ENCODE assay signal across 10 mouse cellular contexts in genomic region chr11:117059120-117059519, GRCm38 (mm10). TPM values are rescaled to one million over a fixed set of nuclear protein-coding genes. Genes with fewer than 3 reads are reported as not detected.
A peak's percentile ranks its signal among the peaks of the same experiment; 100 is the strongest.
DNase-seq lines count a peak whose midpoint lies in the region; ATAC-seq lines count a peak whose summit lies in the region.
"Had no signal": no experiment of that assay in that cellular context is flagged by ENCODE, and none has a peak within 500 bp of the region (broad histone marks: within the 10 kb centered on the region; RNA-seq: fewer than 3 reads in every experiment).

No protein-coding gene starts in this region.

- no peak overlapping the region for H3K9ac ChIP-seq in forebrain, embryonic 12.5 days
- no peak overlapping the region for H3K9ac ChIP-seq in midbrain, embryonic 11.5 days (ENCODE audit: low read length)
- no peak overlapping the region for H3K9ac ChIP-seq in midbrain, embryonic 16.5 days (ENCODE audit: low read depth, low read length)

- H3K36me3 ChIP-seq in forebrain, embryonic 12.5 days (replicated peaks) = no peaks in the 10 kb centered on the region
- no peaks in the 10 kb centered on the region for H3K36me3 ChIP-seq in forebrain, embryonic 10.5 days (replicated peaks)
- no peaks in the 10 kb centered on the region for H3K36me3 ChIP-seq in midbrain, embryonic 10.5 days
- no peaks in the 10 kb centered on the region for H3K36me3 ChIP-seq in midbrain, embryonic 11.5 days (ENCODE audit: control insufficient read depth, insufficient read depth, low read length)
- no peaks in the 10 kb centered on the region for H3K36me3 ChIP-seq in midbrain, embryonic 16.5 days (ENCODE audit: control insufficient read depth, insufficient read depth, low read length)

- no peaks in the 10 kb centered on the region for H3K9me3 ChIP-seq in forebrain, embryonic 12.5 days
- H3K9me3 ChIP-seq in forebrain, embryonic 10.5 days = no peaks in the 10 kb centered on the region
- no peaks in the 10 kb centered on the region for H3K9me3 ChIP-seq in midbrain, embryonic 10.5 days (replicated peaks)
- H3K9me3 ChIP-seq in midbrain, embryonic 11.5 days (ENCODE audit: control insufficient read depth, low read length) = no peaks in the 10 kb centered on the region
- no peaks in the 10 kb centered on the region for H3K9me3 ChIP-seq in midbrain, embryonic 16.5 days (replicated peaks; ENCODE audit: control insufficient read depth, low read length, poor library complexity, severe bottlenecking)

- ATAC-seq in forebrain, embryonic 12.5 days (ENCODE audit: low FRiP score) = no peak
- no peak for ATAC-seq in midbrain, embryonic 11.5 days (ENCODE audit: low FRiP score)
- ATAC-seq in midbrain, embryonic 16.5 days = no peak

- no peak overlapping the region for H3K4me2 ChIP-seq in forebrain, embryonic 12.5 days
- no peak overlapping the region for H3K4me2 ChIP-seq in midbrain, embryonic 11.5 days
- H3K4me2 ChIP-seq in midbrain, embryonic 16.5 days (ENCODE audit: low read length) = no peak overlapping the region

- H3K4me3 ChIP-seq in forebrain, embryonic 12.5 days (replicated peaks) = no peak overlapping the region
- H3K4me3 ChIP-seq in forebrain, embryonic 10.5 days = no peak overlapping the region
- no peak overlapping the region for H3K4me3 ChIP-seq in midbrain, embryonic 10.5 days
- H3K4me3 ChIP-seq in midbrain, embryonic 11.5 days (ENCODE audit: low read depth, low read length) = no peak overlapping the region
- H3K4me3 ChIP-seq in midbrain, embryonic 16.5 days (ENCODE audit: low read depth, low read length) = no peak overlapping the region

- 57% methylated on average over 8 of the region's 8 CpGs for WGBS in forebrain, embryonic 12.5 days
- WGBS in forebrain, embryonic 10.5 days = 73% methylated on average over 8 of the region's 8 CpGs
- WGBS in midbrain, embryonic 10.5 days = 77% methylated on average over 8 of the region's 8 CpGs
- 78% methylated on average over 8 of the region's 8 CpGs for WGBS in midbrain, embryonic 11.5 days
- 53% methylated on average over 8 of the region's 8 CpGs for WGBS in midbrain, embryonic 16.5 days

- H3K4me1 ChIP-seq in forebrain, embryonic 12.5 days = peaks cover 41% of the 10 kb centered on the region
- H3K4me1 ChIP-seq in forebrain, embryonic 10.5 days = peaks cover 44% of the 10 kb centered on the region
- H3K4me1 ChIP-seq in midbrain, embryonic 10.5 days = peaks cover 38% of the 10 kb centered on the region
- peaks cover 22% of the 10 kb centered on the region for H3K4me1 ChIP-seq in midbrain, embryonic 11.5 days (ENCODE audit: control insufficient read depth, insufficient read depth, low read length)
- peaks cover 23% of the 10 kb centered on the region for H3K4me1 ChIP-seq in midbrain, embryonic 16.5 days (ENCODE audit: control insufficient read depth, insufficient read depth, low read length)

- H3K27me3 ChIP-seq in forebrain, embryonic 12.5 days = peaks cover 29% of the 10 kb centered on the region
- H3K27me3 ChIP-seq in forebrain, embryonic 10.5 days (ENCODE audit: poor library complexity, severe bottlenecking) = peaks cover 26% of the 10 kb centered on the region
- peaks cover 17% of the 10 kb centered on the region for H3K27me3 ChIP-seq in midbrain, embryonic 10.5 days (ENCODE audit: low read depth, poor library complexity, severe bottlenecking)
- no peaks in the 10 kb centered on the region for H3K27me3 ChIP-seq in midbrain, embryonic 11.5 days (ENCODE audit: control insufficient read depth, insufficient read depth, low read length)
- no peaks in the 10 kb centered on the region for H3K27me3 ChIP-seq in midbrain, embryonic 16.5 days (ENCODE audit: control insufficient read depth, insufficient read depth, low read depth, low read length)

- no peak for DNase-seq in forebrain, embryonic 10.5 days (ENCODE audit: extremely low spot score, low spot score)
- no peak for DNase-seq in midbrain, embryonic 10.5 days (ENCODE audit: low spot score)
- DNase-seq in midbrain, embryonic 11.5 days (ENCODE audit: low spot score, missing footprints) = no peak
- DNase-seq in liver = peak; percentile 42
- no peak for DNase-seq in thymus, postnatal 36 days
- no peak for DNase-seq in kidney, postnatal 4 days
- DNase-seq: left cerebral cortex, postnatal 4 days; thymus, postnatal 4 days had no signal

- peak overlapping the region; percentile 59 for H3K27ac ChIP-seq in forebrain, embryonic 12.5 days
- no peak overlapping the region for H3K27ac ChIP-seq in forebrain, embryonic 10.5 days
- 0 out of 2 replicates have a peak overlapping the region, but pooled peaks have one; percentile 39 for H3K27ac ChIP-seq in midbrain, embryonic 10.5 days (replicated peaks)
- no peak overlapping the region for H3K27ac ChIP-seq in midbrain, embryonic 11.5 days (ENCODE audit: low read depth, low read length)
- peak overlapping the region; percentile 77 for H3K27ac ChIP-seq in midbrain, embryonic 16.5 days (ENCODE audit: low read length)

RNA-seq across cellular contexts. Expression of gene Sec14l1, which starts 55.8 kb away (rescaled TPM):
- 67.2 and 67.6 TPM in 2 replicates for polyA plus RNA-seq in forebrain, embryonic 12.5 days (2016; fragmentation: Nextera tagmentation; extraction: Ambion mirVana)
- 44.3 and 46.7 TPM in 2 replicates for polyA plus RNA-seq in forebrain, embryonic 10.5 days (2016; fragmentation: Nextera tagmentation; extraction: Ambion mirVana)
- polyA plus RNA-seq in midbrain, embryonic 10.5 days (2016; fragmentation: Nextera tagmentation; extraction: Ambion mirVana) = 49.9 and 58.0 TPM in 2 replicates
- polyA plus RNA-seq in midbrain, embryonic 11.5 days (2014; fragmentation: Nextera tagmentation; extraction: Ambion mirVana) = 32.4 and 36.7 TPM in 2 replicates
- polyA plus RNA-seq in midbrain, embryonic 16.5 days (2015; fragmentation: Nextera tagmentation; extraction: Ambion mirVana) = 60.7 and 63.4 TPM in 2 replicates

Comparison
In these comparisons a context has a peak if more than half of its experiments do, and no peak if none do; other contexts are left out.
1. H3K27ac ChIP-seq: peak in forebrain, embryonic 12.5 days (single experiment), midbrain, embryonic 10.5 days (single experiment) and midbrain, embryonic 16.5 days (single experiment); none in forebrain, embryonic 10.5 days (single experiment) and midbrain, embryonic 11.5 days (single experiment).